Mouse (Mus musculus) thymus, adult 2 months (tissue): ENCODE data around the gene Rnf212b. TPM values are rescaled to one million over a fixed set of nuclear protein-coding genes. Genes with fewer than 3 reads are reported as not detected.

Experiments used
- DNase-seq: peaks from one replicate; pipeline ENCODE4 v3.0.0; 2021
- H3K27ac ChIP-seq: fragments of 200-500 bp; 2 replicates; pipeline ENCODE4 v1.5.1; 2012; ENCODE audit warnings: low read length, control low read depth; ENCODE audit not compliant: control insufficient read depth, insufficient read depth
- H3K27me3 ChIP-seq: fragments of 200-500 bp; 2 replicates; pipeline ENCODE4 v1.6.1; 2012; ENCODE audit warnings: mild to moderate bottlenecking, low read length, moderate library complexity, mixed read lengths; ENCODE audit not compliant: control insufficient read depth, insufficient read depth
- H3K36me3 ChIP-seq: fragments of 200-500 bp; 2 replicates; pipeline ENCODE4 v1.6.1; 2012; ENCODE audit warnings: mild to moderate bottlenecking, low read length, moderate library complexity; ENCODE audit not compliant: control insufficient read depth, insufficient read depth
- H3K4me1 ChIP-seq: fragments of 200-500 bp; replicated peaks from 2 replicates; pipeline ENCODE4 v1.6.1; 2012; ENCODE audit warnings: low read length; ENCODE audit not compliant: control insufficient read depth, insufficient read depth
- H3K4me3 ChIP-seq: fragments of 200-500 bp; 2 replicates; pipeline ENCODE4 v1.5.1; 2012; ENCODE audit warnings: mild to moderate bottlenecking, low read length, control low read depth, moderate library complexity; ENCODE audit not compliant: control insufficient read depth, insufficient read depth
- CTCF ChIP-seq: fragments of 200-500 bp; IDR thresholded peaks from 2 replicates; pipeline ENCODE4 v1.5.1; 2012; ENCODE audit warnings: mild to moderate bottlenecking, control low read depth, low read length, moderate library complexity, borderline replicate concordance; ENCODE audit not compliant: control insufficient read depth, poor library complexity, insufficient read depth; ENCODE audit errors: extremely low read depth
- POLR2A ChIP-seq: fragments of 200-500 bp; IDR thresholded peaks from 2 replicates; pipeline ENCODE4 v1.6.1; 2012; ENCODE audit warnings: mild to moderate bottlenecking, low read length, control low read depth, moderate library complexity; ENCODE audit not compliant: control insufficient read depth, poor library complexity, insufficient read depth; ENCODE audit errors: extremely low read depth
- WGBS: fragments of 180-500 bp; shearing (Covaris S2); methylation state at CpG from one replicate; pipeline ENCODE4 v1.1.7; 2018; 5-methylcytosine and 5-hydroxymethylcytosine counted together
- polyA plus RNA-seq: library from polyadenylated mRNA; depleted of rRNA; stranded (reverse); fragments of >200 nt; gene quantifications from 2 replicates; pipeline ENCODE4 v1.2.3, GENCODE M21; 2012

The Rnf212b gene
- polyA plus RNA-seq, 1 experiment, result 0.15 TPM

DNA sequence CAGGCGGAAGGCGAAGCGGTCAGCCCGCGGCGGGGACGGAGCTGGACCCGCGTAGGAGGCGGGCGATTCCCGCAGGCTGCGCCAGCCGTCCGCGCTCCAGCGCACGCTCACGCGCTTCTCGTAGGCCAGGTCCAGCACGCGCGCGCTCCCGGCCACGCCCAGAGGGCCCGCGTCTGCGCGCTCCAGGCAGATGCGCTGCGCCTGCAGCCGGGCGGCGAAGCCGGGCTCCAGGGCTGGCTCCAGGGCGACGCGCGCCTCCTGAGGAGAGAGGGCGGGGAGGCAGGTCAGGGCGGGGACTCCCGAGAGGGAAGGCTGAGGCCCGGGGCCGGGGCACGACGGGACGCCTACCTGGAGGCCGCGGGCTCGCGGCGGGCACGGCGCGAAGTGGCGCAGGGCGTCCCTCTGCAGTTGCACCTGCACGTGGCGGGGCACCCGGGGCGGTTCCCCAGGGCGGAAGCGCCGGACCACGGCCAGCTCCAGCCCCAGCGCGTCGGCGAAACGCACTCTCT, 62.7 kb downstream of the Rnf212b start:
- DNase-seq, result peak; percentile 80
- WGBS, result under 1% methylated on average over 72 of the region's 72 CpGs
- no peak for TF ChIP-seq CTCF
- TF ChIP-seq POLR2A, result 0 out of 2 replicates have a peak, but pooled peaks have one; percentile 12
- H3K4me1 ChIP-seq, result peaks cover 8% of the 10 kb centered on the region
- no peaks in the 10 kb centered on the region for H3K36me3 ChIP-seq
- no peaks in the 10 kb centered on the region; the same call in 1 of the 2 replicates for H3K27me3 ChIP-seq
- H3K4me3 ChIP-seq, result peak overlapping the region; percentile 56
- no peak overlapping the region for H3K27ac ChIP-seq

GRCm38 (mm10) chr14:54877048-54877715, 63.2 kb downstream of the Rnf212b start, which contains the start of gene Ppp1r3e:
TSS of gene Ppp1r3e (minus strand) at chr14:54877550.
- H3K27me3 ChIP-seq, result no peaks in the 10 kb centered on the region; the same call in 1 of the 2 replicates
- peak; percentile 63 for DNase-seq
- no peak for TF ChIP-seq CTCF
- TF ChIP-seq POLR2A, result no peak
- peak within 1 kb of the TSS; percentile 56 for H3K4me3 ChIP-seq
- H3K4me1 ChIP-seq, result peaks cover 8% of the 10 kb centered on the region
- no peaks in the 10 kb centered on the region for H3K36me3 ChIP-seq
- WGBS, result under 1% methylated on average over 61 of the region's 61 CpGs
- no peak within 1 kb of the TSS for H3K27ac ChIP-seq

DNA sequence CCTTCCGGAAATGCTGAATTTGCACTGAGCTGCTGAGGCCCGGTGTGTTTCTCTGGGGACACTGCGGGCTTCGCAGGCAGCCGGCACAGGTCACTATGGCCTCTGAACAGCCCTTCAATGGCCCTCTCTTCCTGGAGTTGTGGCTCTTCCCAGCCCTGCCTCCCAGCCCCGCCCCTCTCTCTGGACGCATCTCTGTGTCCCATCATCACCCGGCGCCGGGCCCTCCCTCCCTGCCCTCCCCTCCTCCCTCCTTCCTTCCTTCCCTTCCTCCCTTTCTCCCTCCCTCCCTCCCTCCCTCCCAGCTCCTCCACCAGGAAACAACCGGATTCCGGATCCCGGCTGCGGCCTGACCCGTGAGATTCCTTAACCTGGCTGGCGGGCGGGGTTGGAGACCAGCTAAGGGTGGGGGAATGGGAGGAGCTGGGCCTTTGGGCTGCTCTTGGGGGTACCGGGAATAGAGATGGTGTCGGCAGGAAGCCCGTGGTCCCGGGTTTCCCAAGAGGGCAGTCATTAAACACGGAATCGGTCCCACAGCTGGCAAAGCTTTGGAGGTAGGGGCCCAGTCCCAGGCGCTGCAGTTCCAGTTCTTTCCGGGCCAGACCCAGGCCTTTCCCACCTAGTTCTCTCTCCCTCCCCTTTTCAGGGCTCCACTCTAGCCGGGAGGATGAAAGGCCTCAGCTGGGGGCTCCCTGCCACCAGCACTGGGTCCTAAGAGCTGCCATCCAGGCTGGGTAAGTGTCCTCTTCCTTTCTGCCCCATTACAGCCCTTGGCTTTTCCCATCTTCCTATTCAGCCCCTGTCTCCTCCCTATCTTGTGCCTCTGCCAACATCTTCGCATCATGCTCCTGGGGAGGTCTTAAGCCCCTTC, 69.4 kb downstream of the Rnf212b start, which contains the start of the genes Bcl2l2 and Gm20521:
Gene Bcl2l2 (plus strand): TSS at position 224 of the 868 bp plus-strand sequence.
Gene Gm20521 (plus strand): TSS at position 288 of the 868 bp plus-strand sequence.
- peak; percentile 30 for DNase-seq
- peak within 1 kb of the TSS; percentile 19; the same call in 1 of the 2 replicates for H3K27ac ChIP-seq
- 4% methylated on average over 27 of the region's 27 CpGs for WGBS
- no peak for TF ChIP-seq POLR2A
- no peak for TF ChIP-seq CTCF
- no peaks in the 10 kb centered on the region for H3K27me3 ChIP-seq
- no peaks in the 10 kb centered on the region for H3K36me3 ChIP-seq
- H3K4me3 ChIP-seq, result peak within 1 kb of the TSS; percentile 45
- H3K4me1 ChIP-seq, result peaks cover 22% of the 10 kb centered on the region

- Histone ChIP-seq H3K36me3 (no peaks in the 10 kb centered on the region), H3K4me3 (peak overlapping the region; percentile 45), H3K4me1 (peaks cover 22% of the 10 kb centered on the region), H3K27me3 (no peaks in the 10 kb centered on the region), H3K27ac (peak overlapping the region; percentile 19; the same call in 1 of the 2 replicates)
- DNase-seq, result no peak
- 75% methylated on average over 21 of the region's 21 CpGs for WGBS
- TF ChIP-seq CTCF (no peak), POLR2A (no peak)
Measured at GRCm38 (mm10) chr14:54884022-54884712, 70.2 kb downstream of the Rnf212b start.

DNA sequence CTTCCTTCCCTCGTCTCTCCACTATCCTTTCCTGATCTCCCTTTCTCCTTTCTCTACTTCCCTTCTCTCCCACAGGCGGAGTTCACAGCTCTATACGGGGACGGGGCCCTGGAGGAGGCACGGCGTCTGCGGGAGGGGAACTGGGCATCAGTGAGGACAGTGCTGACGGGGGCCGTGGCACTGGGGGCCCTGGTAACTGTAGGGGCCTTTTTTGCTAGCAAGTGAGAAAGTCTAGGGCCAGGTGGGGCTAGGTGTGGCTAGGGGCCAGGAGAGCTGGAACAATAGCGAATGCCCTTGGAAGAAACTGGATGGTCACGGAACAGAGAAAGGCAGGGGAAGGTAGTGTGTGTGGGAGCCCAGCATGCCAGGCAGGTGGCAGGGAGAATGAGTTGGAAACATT, 71.4 kb downstream of the Rnf212b start:
- H3K4me1 ChIP-seq, result peaks cover 22% of the 10 kb centered on the region
- H3K4me3 ChIP-seq, result no peak overlapping the region
- no peak for DNase-seq
- H3K36me3 ChIP-seq, result no peaks in the 10 kb centered on the region
- no peaks in the 10 kb centered on the region for H3K27me3 ChIP-seq
- H3K27ac ChIP-seq, result no peak overlapping the region
- no peak for TF ChIP-seq POLR2A
- TF ChIP-seq CTCF, result no peak
- WGBS, result 97% methylated on average over 11 of the region's 11 CpGs
